ENCODE assay signal across 10 mouse cellular contexts in the genomic region with DNA sequence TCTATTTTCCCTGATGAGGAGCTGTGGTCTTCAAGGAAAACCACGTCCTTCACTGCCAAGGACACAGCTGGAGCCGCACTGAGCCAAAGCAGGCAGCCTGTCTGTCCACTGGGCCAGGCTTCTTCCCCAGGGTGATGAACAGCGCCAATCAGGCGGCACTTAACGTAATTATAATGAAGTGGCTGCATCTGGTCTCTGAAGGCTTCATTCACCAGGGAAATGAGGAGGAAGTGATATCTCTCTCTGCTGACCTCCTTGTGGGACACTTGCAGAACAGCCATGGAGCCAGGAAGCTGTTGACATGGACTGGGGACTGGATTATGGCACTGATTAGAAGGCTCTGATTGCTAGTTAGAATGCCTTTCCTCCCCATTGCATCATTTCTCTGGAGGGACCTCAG.
DNase-seq lines count a peak whose midpoint lies in the region; ATAC-seq and TF ChIP-seq lines count a peak whose summit lies in the region.
"Had no signal": no experiment of that assay in that cellular context is flagged by ENCODE, and none has a peak within 500 bp of the region (broad histone marks: within the 10 kb centered on the region; RNA-seq: fewer than 3 reads in every experiment).

No protein-coding gene starts in this region.

- no peak overlapping the region for H3K4me2 ChIP-seq in intestine, embryonic 15.5 days (replicated peaks)
- H3K4me2 ChIP-seq in intestine, postnatal 0 days (replicated peaks; ENCODE audit: low read depth), result no peak overlapping the region

- peak; percentile 47; the same call in 1 of the 2 replicates for ATAC-seq in intestine, embryonic 15.5 days
- no peak for ATAC-seq in intestine, postnatal 0 days

- H3K4me1 ChIP-seq in intestine, embryonic 15.5 days (replicated peaks), result no peaks in the 10 kb centered on the region
- no peaks in the 10 kb centered on the region for H3K4me1 ChIP-seq in intestine, postnatal 0 days (replicated peaks; ENCODE audit: control insufficient read depth, insufficient read depth, low read length)

- H3K4me3 ChIP-seq in intestine, embryonic 15.5 days (replicated peaks), result no peak overlapping the region
- no peak overlapping the region for H3K4me3 ChIP-seq in intestine, postnatal 0 days (ENCODE audit: low read depth, low read length)

- H3K27ac ChIP-seq in intestine, embryonic 15.5 days, result no peak overlapping the region
- H3K27ac ChIP-seq in intestine, postnatal 0 days (ENCODE audit: low read depth, low read length), result no peak overlapping the region

- no peak for TF ChIP-seq CTCF in intestine, postnatal 0 days (IDR thresholded peaks at IDR 0.05; ENCODE audit: low read depth)

- no peaks in the 10 kb centered on the region for H3K27me3 ChIP-seq in intestine, embryonic 15.5 days (replicated peaks)
- H3K27me3 ChIP-seq in intestine, postnatal 0 days (replicated peaks; ENCODE audit: control insufficient read depth, insufficient read depth, low read length), result no peaks in the 10 kb centered on the region

- 75% methylated on average over 5 of the region's 5 CpGs for WGBS in intestine, embryonic 15.5 days
- WGBS in intestine, postnatal 0 days, result 69% methylated on average over 5 of the region's 5 CpGs

- no peak overlapping the region for H3K9ac ChIP-seq in intestine, embryonic 15.5 days
- H3K9ac ChIP-seq in intestine, postnatal 0 days (ENCODE audit: low read depth, low read length), result no peak overlapping the region

- DNase-seq in adrenal gland, postnatal 10 days, result peak; percentile 4
- no peak for DNase-seq in adrenal gland, postnatal 25 days
- peak; percentile 37 for DNase-seq in heart, adult 8-10 months (ENCODE audit: low spot score)
- peak; percentile 22 for DNase-seq in lung, postnatal 14 days
- no peak for DNase-seq in layer of hippocampus, postnatal 36 days
- DNase-seq in layer of hippocampus, adult 18-20 months (ENCODE audit: low spot score in 2 of 2), result no peak
- DNase-seq: kidney, postnatal 14 days; liver had no signal

- no peaks in the 10 kb centered on the region for H3K9me3 ChIP-seq in intestine, embryonic 15.5 days
- H3K9me3 ChIP-seq in intestine, postnatal 0 days (ENCODE audit: control insufficient read depth), result no peaks in the 10 kb centered on the region

- no peaks in the 10 kb centered on the region for H3K36me3 ChIP-seq in intestine, embryonic 15.5 days
- H3K36me3 ChIP-seq in intestine, postnatal 0 days (ENCODE audit: control insufficient read depth, insufficient read depth), result no peaks in the 10 kb centered on the region

Comparison
In these comparisons a context has a peak if more than half of its experiments do, and no peak if none do; other contexts are left out.
1. DNase-seq: peak in adrenal gland, postnatal 10 days (single experiment), heart, adult 8-10 months (single experiment) and lung, postnatal 14 days (single experiment); none in adrenal gland, postnatal 25 days (single experiment), layer of hippocampus, postnatal 36 days (0 of 2) and layer of hippocampus, adult 18-20 months (0 of 2).